Mouse (Mus musculus): ENCODE results near the gene Arl3. TPM values are rescaled to one million over a fixed set of nuclear protein-coding genes. Genes with fewer than 3 reads are reported as not detected.
A peak's percentile ranks its signal among the peaks of the same experiment; 100 is the strongest.

Arl3 gene
- polyA plus RNA-seq, 1 experiment: 1.5 TPM

GRCm38 (mm10) chr19:46548110-46548509, 24.9 kb downstream of the Arl3 start:
- TF ChIP-seq GATA1 (IDR thresholded peaks at IDR 0.05; ENCODE audit: low read length) (no peak), TAL1 (IDR thresholded peaks at IDR 0.05; ENCODE audit: low read length) (no peak)
- no peak overlapping the region for H3K4me3 ChIP-seq (replicated peaks)
- H3K9me3 ChIP-seq (ENCODE audit: control insufficient read depth, low read length): no peaks in the 10 kb centered on the region
- H3K36me3 ChIP-seq (ENCODE audit: control insufficient read depth): no peaks in the 10 kb centered on the region; the same call in 1 of the 2 replicates
- H3K27me3 ChIP-seq (ENCODE audit: control insufficient read depth): no peaks in the 10 kb centered on the region
- H3K4me1 ChIP-seq (ENCODE audit: control insufficient read depth): peaks cover 7% of the 10 kb centered on the region

- H3K4me3 ChIP-seq (replicated peaks): no peak overlapping the region
- peaks cover 3% of the 10 kb centered on the region for H3K4me1 ChIP-seq (ENCODE audit: control insufficient read depth)
- H3K9me3 ChIP-seq (ENCODE audit: control insufficient read depth, low read length): no peaks in the 10 kb centered on the region
- H3K27me3 ChIP-seq (ENCODE audit: control insufficient read depth): no peaks in the 10 kb centered on the region
- no peaks in the 10 kb centered on the region; the same call in 1 of the 2 replicates for H3K36me3 ChIP-seq (ENCODE audit: control insufficient read depth)
- TF ChIP-seq GATA1 (IDR thresholded peaks at IDR 0.05; ENCODE audit: low read length): no peak
- no peak for TF ChIP-seq TAL1 (IDR thresholded peaks at IDR 0.05; ENCODE audit: low read length)
These were observed 25.4 kb downstream of the Arl3 start for GRCm38 (mm10) chr19:46547565-46547964.

- H3K4me3 ChIP-seq (replicated peaks): no peak overlapping the region
- H3K4me1 ChIP-seq (ENCODE audit: control insufficient read depth): peaks cover 15% of the 10 kb centered on the region
- H3K9me3 ChIP-seq (ENCODE audit: control insufficient read depth, low read length): no peaks in the 10 kb centered on the region
- no peaks in the 10 kb centered on the region; the same call in 1 of the 2 replicates for H3K36me3 ChIP-seq (ENCODE audit: control insufficient read depth)
- H3K27me3 ChIP-seq (ENCODE audit: control insufficient read depth): no peaks in the 10 kb centered on the region
- TF ChIP-seq TAL1 (IDR thresholded peaks at IDR 0.05; ENCODE audit: low read length): no peak
- TF ChIP-seq GATA1 (IDR thresholded peaks at IDR 0.05; ENCODE audit: low read length): no peak
These were observed 30.2 kb downstream of the Arl3 start for GRCm38 (mm10) chr19:46542750-46543149.

- H3K4me1 ChIP-seq (ENCODE audit: control insufficient read depth): peaks cover 21% of the 10 kb centered on the region
- TF ChIP-seq GATA1 (IDR thresholded peaks at IDR 0.05; ENCODE audit: low read length): no peak
- no peak for TF ChIP-seq TAL1 (IDR thresholded peaks at IDR 0.05; ENCODE audit: low read length)
- H3K9me3 ChIP-seq (ENCODE audit: control insufficient read depth, low read length): no peaks in the 10 kb centered on the region
- H3K4me3 ChIP-seq (replicated peaks): no peak overlapping the region
- H3K27me3 ChIP-seq (ENCODE audit: control insufficient read depth): no peaks in the 10 kb centered on the region
- H3K36me3 ChIP-seq (ENCODE audit: control insufficient read depth): no peaks in the 10 kb centered on the region; the same call in 1 of the 2 replicates
These were observed 34.8 kb downstream of the Arl3 start for GRCm38 (mm10) chr19:46538213-46538612.

- Histone ChIP-seq H3K4me1 (ENCODE audit: control insufficient read depth) (peaks cover 30% of the 10 kb centered on the region), H3K9me3 (ENCODE audit: control insufficient read depth, low read length) (no peaks in the 10 kb centered on the region), H3K27me3 (ENCODE audit: control insufficient read depth) (no peaks in the 10 kb centered on the region), H3K4me3 (replicated peaks) (no peak overlapping the region), H3K36me3 (ENCODE audit: control insufficient read depth) (no peaks in the 10 kb centered on the region; the same call in 1 of the 2 replicates)
- TF ChIP-seq GATA1 (IDR thresholded peaks at IDR 0.05; ENCODE audit: low read length): no peak
- TF ChIP-seq TAL1 (IDR thresholded peaks at IDR 0.05; ENCODE audit: low read length): no peak
These were observed 35.6 kb downstream of the Arl3 start for GRCm38 (mm10) chr19:46537357-46537756.

GRCm38 (mm10) chr19:46534542-46535098, 38.4 kb downstream of the Arl3 start:
- TF ChIP-seq GATA1 (IDR thresholded peaks at IDR 0.05; ENCODE audit: low read length): no peak
- TF ChIP-seq TAL1 (IDR thresholded peaks at IDR 0.05; ENCODE audit: low read length): no peak
- peaks cover 44% of the 10 kb centered on the region for H3K4me1 ChIP-seq (ENCODE audit: control insufficient read depth)

GRCm38 (mm10) chr19:46533525-46533924, 39.5 kb downstream of the Arl3 start:
- no peak for TF ChIP-seq GATA1 (IDR thresholded peaks at IDR 0.05; ENCODE audit: low read length)
- no peak for TF ChIP-seq TAL1 (IDR thresholded peaks at IDR 0.05; ENCODE audit: low read length)
- Histone ChIP-seq H3K36me3 (ENCODE audit: control insufficient read depth) (no peaks in the 10 kb centered on the region), H3K27me3 (ENCODE audit: control insufficient read depth) (peaks cover 24% of the 10 kb centered on the region), H3K4me1 (ENCODE audit: control insufficient read depth) (peaks cover 52% of the 10 kb centered on the region), H3K4me3 (replicated peaks) (no peak overlapping the region), H3K9me3 (ENCODE audit: control insufficient read depth, low read length) (no peaks in the 10 kb centered on the region)

More at GRCm38 (mm10) chr19:46534542-46535098, 38.4 kb downstream of the Arl3 start:
- Histone ChIP-seq H3K27me3 (ENCODE audit: control insufficient read depth) (peaks cover 13% of the 10 kb centered on the region), H3K9me3 (ENCODE audit: control insufficient read depth, low read length) (no peaks in the 10 kb centered on the region), H3K4me3 (replicated peaks) (no peak overlapping the region), H3K36me3 (ENCODE audit: control insufficient read depth) (no peaks in the 10 kb centered on the region; the same call in 1 of the 2 replicates)

- H3K9me3 ChIP-seq (ENCODE audit: control insufficient read depth, low read length): no peaks in the 10 kb centered on the region
- no peak overlapping the region for H3K4me3 ChIP-seq (replicated peaks)
- TF ChIP-seq TAL1 (IDR thresholded peaks at IDR 0.05; ENCODE audit: low read length): no peak
- TF ChIP-seq GATA1 (IDR thresholded peaks at IDR 0.05; ENCODE audit: low read length): no peak
- H3K36me3 ChIP-seq (ENCODE audit: control insufficient read depth): no peaks in the 10 kb centered on the region
- peaks cover 28% of the 10 kb centered on the region for H3K27me3 ChIP-seq (ENCODE audit: control insufficient read depth)
- peaks cover 53% of the 10 kb centered on the region for H3K4me1 ChIP-seq (ENCODE audit: control insufficient read depth)
These were observed 39.9 kb downstream of the Arl3 start for GRCm38 (mm10) chr19:46533066-46533465.

- TF ChIP-seq TAL1 (IDR thresholded peaks at IDR 0.05; ENCODE audit: low read length): no peak
- TF ChIP-seq GATA1 (IDR thresholded peaks at IDR 0.05; ENCODE audit: low read length): no peak
- Histone ChIP-seq H3K4me3 (replicated peaks) (peak overlapping the region; percentile 14), H3K36me3 (ENCODE audit: control insufficient read depth) (no peaks in the 10 kb centered on the region), H3K9me3 (ENCODE audit: control insufficient read depth, low read length) (no peaks in the 10 kb centered on the region), H3K4me1 (ENCODE audit: control insufficient read depth) (peaks cover 59% of the 10 kb centered on the region), H3K27me3 (ENCODE audit: control insufficient read depth) (peaks cover 37% of the 10 kb centered on the region)
These were observed 40.8 kb downstream of the Arl3 start for GRCm38 (mm10) chr19:46532031-46532688.

All from erythroblast, embryonic 14.5 days (primary cell).